Mouse (Mus musculus) liver, adult 2 months (tissue): Measurements from ENCODE around the gene Ptgs1.

Experiments
- CTCF ChIP-seq: fragments of 200-500 bp; IDR thresholded peaks from 2 replicates; pipeline ENCODE4 v1.5.1; 2011; ENCODE audit warnings: low read depth, low read length, control low read depth
- POLR2A ChIP-seq: fragments of 200-500 bp; IDR thresholded peaks from 2 replicates; pipeline ENCODE4 v1.6.1; 2011; ENCODE audit warnings: low read length, control low read depth; ENCODE audit not compliant: insufficient read depth; ENCODE audit errors: extremely low read depth

GRCm38 (mm10) chr2:36210796-36211195 lies 19.4 kb upstream of the Ptgs1 start:
- TF ChIP-seq POLR2A (no peak), CTCF (no peak)
